Mouse (Mus musculus): ENCODE results near the gene Oat.

GRCm38 (mm10) chr7:132608316-132609020 is 32.3 kb upstream of the Oat start:
- TF ChIP-seq CTCF (IDR thresholded peaks at IDR 0.05) (no peak), EP300 (IDR thresholded peaks at IDR 0.05) (no peak)

All from lung, postnatal 0 days (tissue).